In the genomic region with DNA sequence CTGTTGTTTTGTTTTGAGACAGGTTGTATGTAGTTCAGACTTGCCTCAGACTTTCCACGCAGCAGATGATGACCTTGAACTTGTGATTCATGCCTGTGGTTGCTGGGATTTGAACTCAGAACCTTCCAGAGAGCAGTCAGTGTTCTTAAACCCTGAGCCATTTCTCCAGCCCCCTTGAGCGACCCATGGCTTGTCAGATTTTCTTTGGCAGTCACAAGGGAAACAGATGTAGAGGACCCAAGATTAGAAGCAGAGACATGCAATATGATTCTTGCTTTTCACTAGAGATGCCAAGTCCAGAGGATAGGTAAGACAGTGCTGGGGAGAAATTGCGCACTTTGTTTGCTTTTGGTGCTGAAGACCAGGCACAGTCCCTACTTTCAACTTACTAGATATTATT, we compare ENCODE assay signal across 8 mouse cellular contexts. TPM values are rescaled to one million over a fixed set of nuclear protein-coding genes. Genes with fewer than 3 reads are reported as not detected.
A peak's percentile ranks its signal among the peaks of the same experiment; 100 is the strongest.
DNase-seq lines count a peak whose midpoint lies in the region; ATAC-seq lines count a peak whose summit lies in the region.

Gene Cenpt (minus strand): TSS at position 101 of the 400 bp plus-strand sequence.

- peak within 1 kb of the TSS; percentile 78; the same call in 1 of the 2 replicates for H3K4me2 ChIP-seq in liver, embryonic 11.5 days
- peak within 1 kb of the TSS; percentile 72; the same call in 1 of the 2 replicates for H3K4me2 ChIP-seq in embryonic facial prominence, embryonic 13.5 days
- H3K4me2 ChIP-seq in hindbrain, embryonic 14.5 days (replicated peaks) = no peak within 1 kb of the TSS
- peak within 1 kb of the TSS; percentile 72; the same call in 1 of the 2 replicates for H3K4me2 ChIP-seq in liver, embryonic 16.5 days (ENCODE audit: low read depth, low read length)

- 91% methylated on average over 3 of the region's 3 CpGs for WGBS in liver, embryonic 11.5 days
- 91% methylated on average over 3 of the region's 3 CpGs for WGBS in embryonic facial prominence, embryonic 13.5 days
- 94% methylated on average over 3 of the region's 3 CpGs for WGBS in hindbrain, embryonic 14.5 days
- WGBS in liver, embryonic 16.5 days (ENCODE audit: insufficient replicate concordance) = 71% methylated on average over 3 of the region's 3 CpGs

- H3K4me3 ChIP-seq in liver, embryonic 11.5 days (ENCODE audit: low read depth, low read length) = peak within 1 kb of the TSS; percentile 87
- no peak within 1 kb of the TSS for H3K4me3 ChIP-seq in embryonic facial prominence, embryonic 13.5 days
- H3K4me3 ChIP-seq in hindbrain, embryonic 14.5 days (replicated peaks; ENCODE audit: low read length) = 0 out of 2 replicates have a peak within 1 kb of the TSS, but pooled peaks have one; percentile 77
- H3K4me3 ChIP-seq in liver, embryonic 16.5 days (ENCODE audit: low read depth, low read length) = peak within 1 kb of the TSS; percentile 88

- no peaks in the 10 kb centered on the region for H3K27me3 ChIP-seq in liver, embryonic 11.5 days (replicated peaks; ENCODE audit: control insufficient read depth, insufficient read depth, low read length)
- no peaks in the 10 kb centered on the region for H3K27me3 ChIP-seq in embryonic facial prominence, embryonic 13.5 days
- no peaks in the 10 kb centered on the region for H3K27me3 ChIP-seq in hindbrain, embryonic 14.5 days (ENCODE audit: control insufficient read depth, insufficient read depth, low read length)
- no peaks in the 10 kb centered on the region for H3K27me3 ChIP-seq in liver, embryonic 16.5 days (ENCODE audit: control insufficient read depth, insufficient read depth, low read depth, low read length)

- no peak for DNase-seq in liver, embryonic 11.5 days (ENCODE audit: low spot score)
- no peak for DNase-seq in liver
- DNase-seq in hindbrain, embryonic 14.5 days (ENCODE audit: low spot score) = no peak
- DNase-seq in embryo, embryonic 9.5 days (ENCODE audit: extremely low spot score) = no peak
- no peak for DNase-seq in frontal cortex, postnatal 14 days (ENCODE audit: low spot score in 2 of 2)
- DNase-seq in urinary bladder, postnatal 4 days (ENCODE audit: low spot score in 2 of 2) = no peak

- H3K9me3 ChIP-seq in liver, embryonic 11.5 days (ENCODE audit: control insufficient read depth, low read length) = no peaks in the 10 kb centered on the region
- H3K9me3 ChIP-seq in embryonic facial prominence, embryonic 13.5 days = no peaks in the 10 kb centered on the region
- no peaks in the 10 kb centered on the region for H3K9me3 ChIP-seq in hindbrain, embryonic 14.5 days (ENCODE audit: control insufficient read depth, low read length)
- no peaks in the 10 kb centered on the region for H3K9me3 ChIP-seq in liver, embryonic 16.5 days (replicated peaks; ENCODE audit: control insufficient read depth, low read length)

- no peak for ATAC-seq in liver, embryonic 11.5 days (replicated peaks; ENCODE audit: low FRiP score)
- no peak for ATAC-seq in embryonic facial prominence, embryonic 13.5 days (ENCODE audit: insufficient number of reproducible peaks, insufficient read depth, low FRiP score, low TSS enrichment, low read depth)
- ATAC-seq in hindbrain, embryonic 14.5 days (ENCODE audit: low FRiP score) = no peak
- ATAC-seq in liver, embryonic 16.5 days (ENCODE audit: low read depth) = no peak

- no peak within 1 kb of the TSS for H3K9ac ChIP-seq in liver, embryonic 11.5 days (ENCODE audit: low read depth, low read length)
- no peak within 1 kb of the TSS for H3K9ac ChIP-seq in embryonic facial prominence, embryonic 13.5 days
- H3K9ac ChIP-seq in hindbrain, embryonic 14.5 days = no peak within 1 kb of the TSS
- no peak within 1 kb of the TSS for H3K9ac ChIP-seq in liver, embryonic 16.5 days (ENCODE audit: low read depth, low read length)

- H3K4me1 ChIP-seq in liver, embryonic 11.5 days (replicated peaks; ENCODE audit: control insufficient read depth, insufficient read depth, low read length) = peaks cover 33% of the 10 kb centered on the region
- H3K4me1 ChIP-seq in embryonic facial prominence, embryonic 13.5 days = peaks cover 35% of the 10 kb centered on the region
- H3K4me1 ChIP-seq in hindbrain, embryonic 14.5 days (replicated peaks; ENCODE audit: control insufficient read depth, insufficient read depth, low read length) = peaks cover 36% of the 10 kb centered on the region
- H3K4me1 ChIP-seq in liver, embryonic 16.5 days (ENCODE audit: control insufficient read depth, low read depth, low read length) = peaks cover 37% of the 10 kb centered on the region

- H3K27ac ChIP-seq in liver, embryonic 11.5 days (ENCODE audit: low read depth, low read length) = no peak within 1 kb of the TSS
- H3K27ac ChIP-seq in embryonic facial prominence, embryonic 13.5 days = peak within 1 kb of the TSS; percentile 89
- no peak within 1 kb of the TSS for H3K27ac ChIP-seq in hindbrain, embryonic 14.5 days
- no peak within 1 kb of the TSS for H3K27ac ChIP-seq in liver, embryonic 16.5 days (ENCODE audit: low read length)

- H3K36me3 ChIP-seq in liver, embryonic 11.5 days (ENCODE audit: control insufficient read depth, insufficient read depth, low read length) = 0 out of 2 replicates have a peak, but pooled peaks cover 8% of the 10 kb centered on the region
- H3K36me3 ChIP-seq in embryonic facial prominence, embryonic 13.5 days = peaks cover 17% of the 10 kb centered on the region
- H3K36me3 ChIP-seq in hindbrain, embryonic 14.5 days (replicated peaks; ENCODE audit: control insufficient read depth, insufficient read depth) = peaks cover 17% of the 10 kb centered on the region
- peaks cover 12% of the 10 kb centered on the region for H3K36me3 ChIP-seq in liver, embryonic 16.5 days (ENCODE audit: control insufficient read depth, insufficient read depth)

RNA-seq across cellular contexts. Expression of gene Cenpt, which starts in this region (rescaled TPM):
- polyA plus RNA-seq in liver, embryonic 11.5 days (2014; fragmentation: Nextera tagmentation; extraction: Ambion mirVana) = 37.0 and 37.5 TPM in 2 replicates
- 56.0 and 58.7 TPM in 2 replicates for polyA plus RNA-seq in embryonic facial prominence, embryonic 13.5 days (2015; fragmentation: Nextera tagmentation; extraction: Ambion mirVana)
- polyA plus RNA-seq in hindbrain, embryonic 14.5 days (2014; fragmentation: Nextera tagmentation; extraction: Ambion mirVana) = 46.3 and 51.7 TPM in 2 replicates
- polyA plus RNA-seq in liver, embryonic 16.5 days (2015; fragmentation: Nextera tagmentation; extraction: Ambion mirVana) = 19.1 and 20.5 TPM in 2 replicates
